Mouse (Mus musculus) thymus, adult 2 months (tissue): ENCODE results near the gene Itpr2. TPM values are rescaled to one million over a fixed set of nuclear protein-coding genes. Genes with fewer than 3 reads are reported as not detected.

Experiments used
- DNase-seq: peaks from one replicate; pipeline ENCODE4 v3.0.0; 2021
- H3K27ac ChIP-seq: fragments of 200-500 bp; 2 replicates; pipeline ENCODE4 v1.5.1; 2012; ENCODE audit warnings: low read length, control low read depth; ENCODE audit not compliant: control insufficient read depth, insufficient read depth
- H3K27me3 ChIP-seq: fragments of 200-500 bp; 2 replicates; pipeline ENCODE4 v1.6.1; 2012; ENCODE audit warnings: mild to moderate bottlenecking, low read length, moderate library complexity, mixed read lengths; ENCODE audit not compliant: control insufficient read depth, insufficient read depth
- H3K36me3 ChIP-seq: fragments of 200-500 bp; 2 replicates; pipeline ENCODE4 v1.6.1; 2012; ENCODE audit warnings: mild to moderate bottlenecking, low read length, moderate library complexity; ENCODE audit not compliant: control insufficient read depth, insufficient read depth
- H3K4me1 ChIP-seq: fragments of 200-500 bp; replicated peaks from 2 replicates; pipeline ENCODE4 v1.6.1; 2012; ENCODE audit warnings: low read length; ENCODE audit not compliant: control insufficient read depth, insufficient read depth
- H3K4me3 ChIP-seq: fragments of 200-500 bp; 2 replicates; pipeline ENCODE4 v1.5.1; 2012; ENCODE audit warnings: mild to moderate bottlenecking, low read length, control low read depth, moderate library complexity; ENCODE audit not compliant: control insufficient read depth, insufficient read depth
- CTCF ChIP-seq: fragments of 200-500 bp; IDR thresholded peaks from 2 replicates; pipeline ENCODE4 v1.5.1; 2012; ENCODE audit warnings: mild to moderate bottlenecking, control low read depth, low read length, moderate library complexity, borderline replicate concordance; ENCODE audit not compliant: control insufficient read depth, poor library complexity, insufficient read depth; ENCODE audit errors: extremely low read depth
- POLR2A ChIP-seq: fragments of 200-500 bp; IDR thresholded peaks from 2 replicates; pipeline ENCODE4 v1.6.1; 2012; ENCODE audit warnings: mild to moderate bottlenecking, low read length, control low read depth, moderate library complexity; ENCODE audit not compliant: control insufficient read depth, poor library complexity, insufficient read depth; ENCODE audit errors: extremely low read depth
- WGBS: fragments of 180-500 bp; shearing (Covaris S2); methylation state at CpG from one replicate; pipeline ENCODE4 v1.1.7; 2018; 5-methylcytosine and 5-hydroxymethylcytosine counted together
- polyA plus RNA-seq: library from polyadenylated mRNA; depleted of rRNA; stranded (reverse); fragments of >200 nt; gene quantifications from 2 replicates; pipeline ENCODE4 v1.2.3, GENCODE M21; 2012

Gene Itpr2
- polyA plus RNA-seq, 1 experiment, result 60.3 TPM

DNA sequence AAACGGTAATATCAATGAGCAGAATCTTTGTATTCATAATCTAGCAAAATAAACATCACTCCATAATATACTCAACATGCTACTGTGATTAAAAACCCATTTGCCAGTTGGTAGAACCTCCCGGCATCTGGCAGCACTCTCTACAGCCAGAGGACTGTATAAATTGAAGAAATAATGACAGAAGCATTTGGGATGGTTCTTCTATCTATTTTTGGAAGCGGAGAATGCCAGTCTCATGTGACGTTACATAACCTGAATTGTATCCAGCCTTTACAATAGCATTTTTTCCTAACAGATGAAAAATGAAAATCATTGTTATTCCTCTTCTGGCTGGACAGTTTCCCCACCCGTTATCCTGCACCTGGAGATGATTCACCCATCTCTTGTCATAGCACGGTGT, 345.5 kb downstream of the Itpr2 start:
- no peak for DNase-seq
- Histone ChIP-seq H3K27ac (no peak overlapping the region), H3K27me3 (no peaks in the 10 kb centered on the region), H3K4me1 (no peaks in the 10 kb centered on the region), H3K36me3 (peaks cover 65% of the 10 kb centered on the region), H3K4me3 (no peak overlapping the region)
- TF ChIP-seq POLR2A, result no peak
- no peak for TF ChIP-seq CTCF
- 92% methylated on average over 6 of the region's 6 CpGs for WGBS

DNA sequence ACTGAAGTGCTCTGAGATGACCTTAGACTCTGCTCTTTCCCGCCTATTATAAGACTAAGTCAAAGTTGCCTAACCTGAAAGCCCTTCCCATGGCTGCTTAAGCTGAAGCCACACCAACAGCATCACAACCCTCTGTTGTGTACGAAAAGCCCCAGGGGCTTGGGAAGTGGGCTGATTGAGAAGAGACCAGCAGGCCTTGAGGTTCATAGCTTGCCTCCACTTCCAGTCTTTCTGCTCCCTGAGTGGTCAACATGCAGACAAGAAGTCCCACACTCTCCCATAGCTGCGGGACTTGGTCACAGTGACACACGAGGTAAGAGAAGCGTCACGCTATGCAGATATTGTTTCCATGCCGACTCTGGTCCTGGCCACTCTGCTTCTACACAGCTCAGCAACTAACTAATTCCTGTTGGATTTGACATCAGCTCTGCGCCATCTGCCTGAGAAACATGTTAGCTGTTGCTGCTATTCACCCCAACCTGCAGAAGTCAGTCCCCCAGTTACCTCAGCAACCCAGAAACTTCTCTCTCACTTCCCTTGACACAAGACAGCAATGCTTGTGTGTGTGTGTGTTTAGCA, 346.8 kb downstream of the Itpr2 start:
- Histone ChIP-seq H3K4me1 (no peaks in the 10 kb centered on the region), H3K36me3 (peaks cover 73% of the 10 kb centered on the region), H3K4me3 (no peak overlapping the region), H3K27ac (no peak overlapping the region), H3K27me3 (no peaks in the 10 kb centered on the region)
- 93% methylated on average over 8 of the region's 8 CpGs for WGBS
- DNase-seq, result no peak
- no peak for TF ChIP-seq POLR2A
- TF ChIP-seq CTCF, result no peak

DNA sequence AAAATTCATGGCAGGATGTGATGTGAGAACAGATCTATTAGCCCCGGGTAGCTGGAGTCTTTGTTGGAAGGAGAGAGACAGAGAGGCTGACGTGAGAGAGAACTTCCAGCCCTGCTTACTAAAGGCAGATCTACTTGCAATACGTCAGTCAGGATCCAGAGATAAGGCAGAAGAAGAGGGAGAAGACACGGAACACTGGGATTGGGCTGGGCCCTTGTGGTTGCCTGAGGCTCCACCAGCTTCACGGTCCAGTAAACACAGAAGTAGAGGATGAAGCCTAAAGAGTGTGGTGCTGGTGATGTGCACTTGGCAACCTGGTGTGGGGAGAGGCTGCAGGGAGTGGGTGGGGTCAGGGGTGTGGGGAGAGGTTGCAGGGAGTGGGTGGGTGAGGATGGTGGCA, 349.2 kb downstream of the Itpr2 start:
- no peak for DNase-seq
- H3K27me3 ChIP-seq, result no peaks in the 10 kb centered on the region
- no peak for TF ChIP-seq POLR2A
- no peak for TF ChIP-seq CTCF
- H3K4me3 ChIP-seq, result no peak overlapping the region
- WGBS, result 96% methylated on average over 5 of the region's 5 CpGs
- H3K36me3 ChIP-seq, result peaks cover 79% of the 10 kb centered on the region
- H3K27ac ChIP-seq, result no peak overlapping the region
- no peaks in the 10 kb centered on the region for H3K4me1 ChIP-seq

DNA sequence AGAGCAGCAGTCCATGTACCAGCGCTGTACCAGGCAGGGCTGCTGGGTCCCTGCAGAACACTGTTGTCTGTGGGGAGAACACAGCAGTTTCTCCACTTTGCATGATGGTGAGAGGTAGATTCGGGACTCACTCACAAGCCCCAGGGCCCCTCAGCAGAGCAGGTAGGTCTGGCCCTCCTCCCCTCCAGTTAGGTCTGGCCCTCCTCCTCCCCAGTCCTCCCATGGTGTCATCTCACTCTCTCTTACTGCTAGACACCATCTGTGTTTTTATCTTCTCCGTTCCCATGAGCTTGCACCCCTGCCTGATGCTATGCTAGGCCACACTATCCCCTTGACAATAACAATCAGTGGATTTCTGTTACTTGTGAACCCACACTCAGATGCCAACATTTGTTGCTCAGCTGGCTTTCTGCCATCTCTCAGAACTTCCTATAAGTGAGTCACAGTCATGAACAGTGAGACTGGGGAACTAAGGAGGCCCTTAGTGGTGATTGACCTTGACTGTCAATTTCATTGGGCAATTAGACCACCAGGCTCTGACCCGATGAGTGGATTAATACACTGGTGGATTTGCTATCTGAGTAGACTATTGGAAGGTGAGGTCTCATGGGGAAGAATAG, 360.9 kb downstream of the Itpr2 start:
- no peak overlapping the region for H3K27ac ChIP-seq
- 100% methylated on average over 4 of the region's 4 CpGs for WGBS
- TF ChIP-seq POLR2A, result no peak
- no peak for TF ChIP-seq CTCF
- DNase-seq, result no peak
- no peak overlapping the region for H3K4me3 ChIP-seq
- H3K27me3 ChIP-seq, result no peaks in the 10 kb centered on the region
- peaks cover 5% of the 10 kb centered on the region for H3K4me1 ChIP-seq
- peaks cover 54% of the 10 kb centered on the region for H3K36me3 ChIP-seq

DNA sequence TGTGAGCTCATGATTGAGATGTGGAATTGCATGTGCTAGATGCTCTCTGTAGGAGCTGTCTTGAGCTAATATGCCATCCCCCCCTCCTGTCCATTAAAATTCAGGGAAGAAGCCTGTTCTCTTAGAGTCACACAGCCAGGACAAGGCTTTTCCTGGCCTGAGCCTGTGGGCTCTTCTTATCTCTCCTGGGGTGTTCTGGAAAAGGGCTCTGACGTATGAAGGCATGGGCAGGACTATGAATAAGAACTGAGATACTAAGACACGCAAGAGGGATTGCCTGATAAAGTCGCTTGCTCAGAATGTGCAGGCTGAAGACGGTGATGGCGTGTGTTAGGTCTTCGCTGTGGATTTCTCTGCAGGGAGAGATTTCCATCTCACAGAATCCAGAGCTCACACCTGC, 361.9 kb downstream of the Itpr2 start:
- 97% methylated on average over 6 of the region's 6 CpGs for WGBS
- TF ChIP-seq CTCF, result no peak
- no peak for TF ChIP-seq POLR2A

DNA sequence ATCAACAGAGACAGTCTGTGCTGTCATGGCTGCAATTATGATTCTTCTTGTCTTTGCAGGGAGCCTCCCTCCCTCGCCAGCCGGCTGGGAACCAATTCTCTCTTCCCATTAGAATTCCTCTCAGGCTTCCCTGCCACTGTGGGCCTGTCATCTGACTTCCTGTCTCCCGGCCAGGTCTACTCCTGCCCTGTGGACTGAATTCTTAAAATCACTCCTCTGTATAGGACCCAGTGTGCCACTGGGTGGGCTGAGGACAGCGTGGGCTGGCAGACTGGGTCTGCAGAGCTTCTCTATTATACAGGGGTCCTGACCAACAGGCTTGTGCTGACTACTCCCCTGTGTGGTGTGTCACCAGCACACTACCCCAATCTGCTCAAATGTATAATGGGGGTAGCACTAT, 365.4 kb downstream of the Itpr2 start:
- Histone ChIP-seq H3K4me1 (no peaks in the 10 kb centered on the region), H3K27ac (no peak overlapping the region), H3K36me3 (peaks cover 25% of the 10 kb centered on the region), H3K27me3 (no peaks in the 10 kb centered on the region), H3K4me3 (no peak overlapping the region)
- no peak for TF ChIP-seq POLR2A
- no peak for TF ChIP-seq CTCF
- 93% methylated on average over 4 of the region's 4 CpGs for WGBS
- no peak for DNase-seq

More for the DNA sequence above, 361.9 kb downstream of the Itpr2 start:
- DNase-seq, result no peak
- H3K27me3 ChIP-seq, result no peaks in the 10 kb centered on the region
- peaks cover 52% of the 10 kb centered on the region for H3K36me3 ChIP-seq
- H3K27ac ChIP-seq, result no peak overlapping the region
- peaks cover 5% of the 10 kb centered on the region for H3K4me1 ChIP-seq
- H3K4me3 ChIP-seq, result no peak overlapping the region

DNA sequence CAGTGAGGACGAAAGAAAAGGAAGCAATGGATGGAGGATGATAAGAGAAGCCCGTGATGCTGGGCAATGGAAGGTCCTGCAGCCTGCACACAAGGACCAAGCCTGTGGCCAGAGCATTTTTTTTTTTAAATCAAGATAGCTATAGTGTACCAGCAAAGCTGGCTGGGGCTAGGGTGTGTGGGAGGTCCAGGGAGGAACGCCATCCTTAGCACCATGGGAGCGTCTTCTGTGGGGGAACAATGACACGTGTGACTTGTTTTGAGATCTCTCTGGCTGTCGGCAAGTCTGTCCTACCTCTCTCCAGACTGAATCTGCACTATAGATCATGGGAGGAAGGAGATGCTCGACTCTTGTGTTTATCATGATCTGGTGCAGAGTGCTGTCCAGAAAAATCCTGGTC, 365.8 kb downstream of the Itpr2 start:
- no peak overlapping the region for H3K27ac ChIP-seq
- peaks cover 21% of the 10 kb centered on the region for H3K36me3 ChIP-seq
- H3K27me3 ChIP-seq, result no peaks in the 10 kb centered on the region
- no peak overlapping the region for H3K4me3 ChIP-seq
- TF ChIP-seq CTCF (no peak), POLR2A (no peak)
- 91% methylated on average over 7 of the region's 7 CpGs for WGBS
- DNase-seq, result no peak
- no peaks in the 10 kb centered on the region for H3K4me1 ChIP-seq
